13 mouse cellular contexts compared by ENCODE assay signal in genomic region chr2:128431751-128432150, GRCm38 (mm10).
DNase-seq lines count a peak whose midpoint lies in the region; ATAC-seq and TF ChIP-seq lines count a peak whose summit lies in the region.
"Had no signal": no experiment of that assay in that cellular context is flagged by ENCODE, and none has a peak within 500 bp of the region (broad histone marks: within the 10 kb centered on the region; RNA-seq: fewer than 3 reads in every experiment).

No protein-coding gene starts in this region.

- 89% methylated on average over 4 of the region's 4 CpGs for WGBS in heart, embryonic 10.5 days
- WGBS in lung, postnatal 0 days: 56% methylated on average over 4 of the region's 4 CpGs
- WGBS in limb, embryonic 10.5 days: 96% methylated on average over 4 of the region's 4 CpGs

- H3K36me3 ChIP-seq in heart, embryonic 10.5 days: no peaks in the 10 kb centered on the region
- H3K36me3 ChIP-seq in lung, postnatal 0 days (ENCODE audit: insufficient read depth, low read length): no peaks in the 10 kb centered on the region
- H3K36me3 ChIP-seq in limb, embryonic 10.5 days: no peaks in the 10 kb centered on the region
- H3K36me3 ChIP-seq: embryonic facial prominence, embryonic 13.5 days; limb, embryonic 13.5 days had no signal

- no peak overlapping the region for H3K4me2 ChIP-seq in lung, postnatal 0 days (replicated peaks; ENCODE audit: low read depth, low read length)
- H3K4me2 ChIP-seq: embryonic facial prominence, embryonic 13.5 days; limb, embryonic 13.5 days had no signal

- H3K4me1 ChIP-seq in heart, embryonic 10.5 days: peaks cover 40% of the 10 kb centered on the region
- peaks cover 22% of the 10 kb centered on the region; the same call in 1 of the 2 replicates for H3K4me1 ChIP-seq in lung, postnatal 0 days (ENCODE audit: insufficient read depth, low read depth, low read length)
- peaks cover 55% of the 10 kb centered on the region for H3K4me1 ChIP-seq in limb, embryonic 10.5 days

- no peak for TF ChIP-seq EP300 in lung, postnatal 0 days (IDR thresholded peaks at IDR 0.05)

- no peaks in the 10 kb centered on the region for H3K27me3 ChIP-seq in heart, embryonic 10.5 days (ENCODE audit: insufficient read depth, poor library complexity, severe bottlenecking)
- no peaks in the 10 kb centered on the region for H3K27me3 ChIP-seq in lung, postnatal 0 days (replicated peaks; ENCODE audit: insufficient read depth, low read length)
- H3K27me3 ChIP-seq in limb, embryonic 10.5 days (ENCODE audit: low read depth, poor library complexity, severe bottlenecking): no peaks in the 10 kb centered on the region
- H3K27me3 ChIP-seq: embryonic facial prominence, embryonic 13.5 days; limb, embryonic 13.5 days had no signal

- ATAC-seq in lung, postnatal 0 days: no peak
- ATAC-seq: hindbrain, postnatal 0 days; liver, postnatal 0 days had no signal

- peak; percentile 75 to 79 for DNase-seq in cerebellum, postnatal 14 days
- no peak for DNase-seq in cerebellum, adult 11-12 months
- peak; percentile 37 for DNase-seq in heart, postnatal 4 days
- DNase-seq in heart, embryonic 10.5 days (ENCODE audit: low spot score): no peak
- DNase-seq in lung, postnatal 14 days: peak; percentile 42
- DNase-seq in lung, postnatal 0 days (ENCODE audit: low spot score): no peak
- no peak for DNase-seq in limb, embryonic 10.5 days (ENCODE audit: low spot score)
- DNase-seq in testis, postnatal 10 days (ENCODE audit: low spot score): no peak
- DNase-seq: liver, postnatal 0 days; right cerebral cortex, postnatal 4 days had no signal

- H3K9ac ChIP-seq in lung, postnatal 0 days (replicated peaks; ENCODE audit: low read depth): no peak overlapping the region
- H3K9ac ChIP-seq: embryonic facial prominence, embryonic 13.5 days; limb, embryonic 13.5 days; liver, postnatal 0 days had no signal

- no peak overlapping the region for H3K4me3 ChIP-seq in heart, embryonic 10.5 days
- no peak overlapping the region for H3K4me3 ChIP-seq in lung, postnatal 0 days (ENCODE audit: low read depth, low read length)
- no peak overlapping the region for H3K4me3 ChIP-seq in limb, embryonic 10.5 days
- H3K4me3 ChIP-seq: embryonic facial prominence, embryonic 13.5 days; limb, embryonic 13.5 days had no signal

- no peak overlapping the region for H3K27ac ChIP-seq in heart, embryonic 10.5 days
- no peak overlapping the region for H3K27ac ChIP-seq in lung, postnatal 0 days (ENCODE audit: low read length)
- H3K27ac ChIP-seq in limb, embryonic 10.5 days: 0 out of 2 replicates have a peak overlapping the region, but pooled peaks have one; percentile 59
- H3K27ac ChIP-seq: embryonic facial prominence, embryonic 13.5 days; hindbrain, postnatal 0 days; limb, embryonic 13.5 days had no signal

- no peaks in the 10 kb centered on the region for H3K9me3 ChIP-seq in heart, embryonic 10.5 days
- no peaks in the 10 kb centered on the region for H3K9me3 ChIP-seq in lung, postnatal 0 days (ENCODE audit: low read length)
- no peaks in the 10 kb centered on the region for H3K9me3 ChIP-seq in limb, embryonic 10.5 days (replicated peaks)
- H3K9me3 ChIP-seq: embryonic facial prominence, embryonic 13.5 days; limb, embryonic 13.5 days had no signal

- no peak for TF ChIP-seq CTCF in lung, postnatal 0 days (IDR thresholded peaks at IDR 0.05)

Comparison
In these comparisons a context has a peak if more than half of its experiments do, and no peak if none do; other contexts are left out.
1. DNase-seq: peak in cerebellum, postnatal 14 days (2 of 2), heart, postnatal 4 days (single experiment) and lung, postnatal 14 days (single experiment); none in cerebellum, adult 11-12 months (single experiment), heart, embryonic 10.5 days (single experiment), lung, postnatal 0 days (single experiment), limb, embryonic 10.5 days (single experiment) and testis, postnatal 10 days (single experiment).